Mouse (Mus musculus) spleen, postnatal 4 days (tissue): ENCODE data around the gene Clec16a.

ENCODE experiments used
- DNase-seq, 2 experiments: peaks; one replicate each; pipeline ENCODE4 v3.0.0; 2022; ENCODE audit warnings: low spot score in 2 of 2

Gene Clec16a

GRCm38 (mm10) chr16:10786288-10786687 is 241.1 kb downstream of the Clec16a start:
- peak; percentile 78 to 86 for DNase-seq

- no peak for DNase-seq
Observed at GRCm38 (mm10) chr16:10786782-10787547, 241.8 kb downstream of the Clec16a start.

GRCm38 (mm10) chr16:10787548-10788058 is 242.5 kb downstream of the Clec16a start:
- DNase-seq, result no peak

- DNase-seq, result no peak
Observed at GRCm38 (mm10) chr16:10788271-10788670, 243.1 kb downstream of the Clec16a start, which contains the start of gene Tnp2. Tnp2 (minus strand) TSS chr16:10788660.

- DNase-seq, result no peak
Observed at GRCm38 (mm10) chr16:10788866-10789265, 243.7 kb downstream of the Clec16a start.

- no peak for DNase-seq
Observed at GRCm38 (mm10) chr16:10790702-10791101, 245.6 kb downstream of the Clec16a start, which contains the start of gene Prm3. Prm3 (minus strand) TSS chr16:10790914.
